Mouse (Mus musculus) spleen, postnatal 36 days (tissue): ENCODE data around the gene Specc1.

Experiments
- DNase-seq, 2 experiments: peaks; one replicate each; pipeline ENCODE4 v3.0.0; 2022; ENCODE audit warnings: low spot score in 2 of 2, mixed read lengths in 1 of 2

Gene Specc1

GRCm38 (mm10) chr11:62090321-62090720 is 133.8 kb downstream of the Specc1 start:
- no peak for DNase-seq

- no peak for DNase-seq
Measured at GRCm38 (mm10) chr11:62103380-62103911, 146.9 kb downstream of the Specc1 start.

- no peak for DNase-seq
Measured at GRCm38 (mm10) chr11:62106401-62106871, 149.9 kb downstream of the Specc1 start.

- DNase-seq = no peak
Measured at GRCm38 (mm10) chr11:62107272-62107836, 150.8 kb downstream of the Specc1 start.

GRCm38 (mm10) chr11:62118561-62118960 is 162.0 kb downstream of the Specc1 start:
- DNase-seq = no peak

- no peak for DNase-seq
Measured at GRCm38 (mm10) chr11:62119871-62120270, 163.3 kb downstream of the Specc1 start.

GRCm38 (mm10) chr11:62121365-62121764 is 164.8 kb downstream of the Specc1 start:
- no peak for DNase-seq

- DNase-seq = peak; percentile 49 to 51
Measured at GRCm38 (mm10) chr11:62127692-62128091, 171.1 kb downstream of the Specc1 start.

- no peak for DNase-seq
Measured at GRCm38 (mm10) chr11:62128197-62128596, 171.6 kb downstream of the Specc1 start.

GRCm38 (mm10) chr11:62130191-62130590 is 173.6 kb downstream of the Specc1 start:
- DNase-seq = no peak

GRCm38 (mm10) chr11:62130685-62131295 is 174.2 kb downstream of the Specc1 start:
- DNase-seq = no peak

GRCm38 (mm10) chr11:62131601-62132000 is 175.0 kb downstream of the Specc1 start:
- no peak for DNase-seq

- no peak for DNase-seq
Measured at GRCm38 (mm10) chr11:62134191-62134590, 177.6 kb downstream of the Specc1 start.

GRCm38 (mm10) chr11:62145216-62146110 is 188.9 kb downstream of the Specc1 start:
- no peak for DNase-seq

- no peak for DNase-seq
Measured at GRCm38 (mm10) chr11:62146661-62147060, 190.1 kb downstream of the Specc1 start.

GRCm38 (mm10) chr11:62148026-62148425 is 191.5 kb downstream of the Specc1 start:
- no peak for DNase-seq

GRCm38 (mm10) chr11:62148449-62148848 is 191.9 kb downstream of the Specc1 start:
- no peak for DNase-seq

- no peak for DNase-seq
Measured at GRCm38 (mm10) chr11:62153057-62153456, 196.5 kb downstream of the Specc1 start.

- DNase-seq = no peak
Measured at GRCm38 (mm10) chr11:62159803-62160202, 203.2 kb downstream of the Specc1 start.

- DNase-seq = no peak
Measured at GRCm38 (mm10) chr11:62161450-62161849, 204.9 kb downstream of the Specc1 start.

GRCm38 (mm10) chr11:62164357-62164756 is 207.8 kb downstream of the Specc1 start:
- DNase-seq = peak in 1 of 2 experiments; percentile 16

- no peak for DNase-seq
Measured at GRCm38 (mm10) chr11:62166503-62166902, 209.9 kb downstream of the Specc1 start.
